Mouse (Mus musculus): ENCODE data around the gene Tbc1d24.

DNA sequence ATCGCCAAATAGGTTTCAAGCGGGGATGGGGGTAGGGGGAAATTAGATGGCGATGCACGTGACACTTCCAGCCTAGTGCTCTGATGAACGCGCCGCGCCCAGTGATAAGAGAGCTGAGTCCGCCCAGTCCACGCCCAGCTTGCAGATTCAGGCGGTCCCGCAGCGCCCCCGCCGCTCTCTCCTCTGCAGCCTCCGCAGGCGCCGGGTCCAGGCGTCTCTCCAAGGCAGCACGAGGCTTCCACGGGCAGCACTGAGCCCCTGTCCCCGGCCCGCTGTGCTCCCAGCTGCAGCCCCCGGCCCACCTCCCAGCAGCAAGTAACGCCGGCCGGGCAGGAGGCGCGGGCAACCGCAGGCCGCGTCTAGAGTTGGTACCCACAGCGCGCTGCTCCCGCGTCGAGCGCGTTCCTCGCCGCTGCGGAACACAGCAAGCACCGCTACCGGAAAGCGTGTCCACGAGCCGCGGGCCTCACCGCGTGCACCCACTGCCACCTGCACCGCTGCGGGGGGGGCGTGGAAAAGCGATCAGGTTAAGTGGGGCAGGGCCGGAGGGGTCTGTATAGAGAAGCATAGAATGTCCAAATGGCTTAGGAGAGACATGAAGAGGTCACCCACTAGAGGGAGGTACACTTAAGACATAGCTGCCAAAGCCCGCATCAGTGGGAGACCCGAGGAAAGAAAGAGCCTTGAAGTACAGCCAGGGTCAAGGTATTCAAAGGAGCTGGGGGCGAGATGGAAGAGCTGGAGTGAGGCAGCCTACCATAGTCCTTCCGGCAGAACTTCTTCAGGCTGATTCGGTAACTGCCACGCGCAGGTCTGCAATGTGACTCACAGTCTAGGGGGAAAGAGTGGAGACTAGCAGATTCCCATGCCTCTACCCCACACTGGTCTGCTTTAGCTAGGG is 1.3 kb upstream of the Tbc1d24 start:
- TF ChIP-seq POLR2A (IDR thresholded peaks at IDR 0.05; ENCODE audit: low read depth, low read length) (no peak), CTCF (IDR thresholded peaks at IDR 0.05; ENCODE audit: borderline replicate concordance, insufficient read depth, low read length) (no peak)

Measured in embryonic fibroblast, embryonic 13.5 days (primary cell).